Mouse (Mus musculus) inflammation-experienced regulatory T-cells, adult 6 months (primary cell): Measurements from ENCODE around the gene Cdhr2. TPM values are rescaled to one million over a fixed set of nuclear protein-coding genes. Genes with fewer than 3 reads are reported as not detected.

ENCODE experiments used
- polyA plus RNA-seq, 3 experiments: library from polyadenylated mRNA; unstranded; fragments of 100-300 nt; shearing (Covaris generic); gene quantifications; one replicate each; pipeline ENCODE4 v1.2.1; 2017

The Cdhr2 gene
- polyA plus RNA-seq, 3 experiments from 2014 or later: not detected

Other genes with a start within 250 kb of the Cdhr2 start
- 10 to 100 TPM; 26.8 to 33.5 (median 32.7) TPM for gene Thoc3, start 232.6 kb upstream of the Cdhr2 start, polyA plus RNA-seq
- 10 to 100 TPM in 2 of 3 experiments, 1 to 10 TPM in 1; 4.9 to 10.6 (median 10.0) TPM for gene Simc1, start 197.7 kb upstream of the Cdhr2 start, polyA plus RNA-seq
- gene 4833439L19Rik, start 136.0 kb upstream of the Cdhr2 start, polyA plus RNA-seq: 10 to 100 TPM; 63.9 to 72.0 (median 71.8) TPM
- gene Arl10, start 126.4 kb upstream of the Cdhr2 start, polyA plus RNA-seq: 1 to 10 TPM; 4.2 to 9.1 (median 4.2) TPM
- gene Nop16, start 111.4 kb upstream of the Cdhr2 start, polyA plus RNA-seq: 10 to 100 TPM; 53.6 to 63.9 (median 55.8) TPM
- gene Higd2a, start 111.3 kb upstream of the Cdhr2 start, polyA plus RNA-seq: 100 to 1,000 TPM; 101 to 139 (median 122) TPM
- gene Cltb, start 90.1 kb upstream of the Cdhr2 start, polyA plus RNA-seq: 10 to 100 TPM; 10.2 to 13.8 (median 11.3) TPM
- 10 to 100 TPM; 71.0 to 88.8 (median 87.8) TPM for gene Faf2, start 79.7 kb upstream of the Cdhr2 start, polyA plus RNA-seq
- 10 to 100 TPM; 24.3 to 29.6 (median 28.6) TPM for gene Rnf44, start 7.6 kb upstream of the Cdhr2 start, polyA plus RNA-seq
- not detected for gene Gprin1, start 48.4 kb downstream of the Cdhr2 start, polyA plus RNA-seq
- 1 to 10 TPM in 1 of 3 experiments, under 1 TPM in 1, not detected in 1; 0.87 to 2.3 TPM for gene Sncb, start 65.1 kb downstream of the Cdhr2 start, polyA plus RNA-seq
- not detected for gene Eif4e1b, start 82.5 kb downstream of the Cdhr2 start, polyA plus RNA-seq
- 1 to 10 TPM; 1.5 to 6.7 (median 2.2) TPM for gene Tspan17, start 87.9 kb downstream of the Cdhr2 start, polyA plus RNA-seq
- gene Unc5a, start 247.9 kb downstream of the Cdhr2 start, polyA plus RNA-seq: 1 to 10 TPM in 1 of 3 experiments, under 1 TPM in 2; 0.62 to 1.4 (median 0.72) TPM